Mouse (Mus musculus) forebrain, embryonic 12.5 days (tissue): ENCODE measurements around the gene Ccdc102a. TPM values are rescaled to one million over a fixed set of nuclear protein-coding genes. Genes with fewer than 3 reads are reported as not detected.
A peak's percentile ranks its signal among the peaks of the same experiment; 100 is the strongest.

Source experiments
- ATAC-seq: fragments of 200-750 bp; cut with Nextera tagmentation; 2 replicates; pipeline ENCODE4 v1.8.0; 2017; ENCODE audit warnings: moderate TSS enrichment; ENCODE audit not compliant: low FRiP score
- H3K27ac ChIP-seq: fragments of 300-500 bp; sonication (generic); 2 replicates; pipeline ENCODE4 v1.5.1; 2016; ENCODE audit warnings: mild to moderate bottlenecking
- H3K27me3 ChIP-seq: fragments of 300-500 bp; sonication (generic); 2 replicates; pipeline ENCODE4 v1.6.1; 2016; ENCODE audit warnings: mild to moderate bottlenecking
- H3K36me3 ChIP-seq: fragments of 300-500 bp; sonication (generic); replicated peaks from 2 replicates; pipeline ENCODE4 v1.6.1; 2016; ENCODE audit warnings: mild to moderate bottlenecking
- H3K4me1 ChIP-seq: fragments of 300-500 bp; sonication (generic); 2 replicates; pipeline ENCODE4 v1.6.1; 2016
- H3K4me2 ChIP-seq: fragments of 300-500 bp; sonication (generic); 2 replicates; pipeline ENCODE4 v1.6.1; 2016; ENCODE audit warnings: mild to moderate bottlenecking, moderate library complexity
- H3K4me3 ChIP-seq: fragments of 300-500 bp; sonication (generic); replicated peaks from 2 replicates; pipeline ENCODE4 v1.5.1; 2016; ENCODE audit warnings: mild to moderate bottlenecking
- H3K9ac ChIP-seq: fragments of 300-500 bp; sonication (generic); 2 replicates; pipeline ENCODE4 v1.6.1; 2016; ENCODE audit warnings: mild to moderate bottlenecking
- H3K9me3 ChIP-seq: fragments of 300-500 bp; sonication (generic); 2 replicates; pipeline ENCODE4 v1.6.1; 2016
- WGBS: fragments of 180-500 bp; shearing (Covaris S2); methylation state at CpG from one replicate; pipeline ENCODE4 v1.1.7; 2016; 5-methylcytosine and 5-hydroxymethylcytosine counted together
- polyA plus RNA-seq: library from polyadenylated mRNA; unstranded; fragments of >200 nt; fragmentation: Nextera tagmentation; extraction: Ambion mirVana; gene quantifications from 2 replicates; pipeline ENCODE4 v1.2.1, GENCODE M21; 2016

Gene Ccdc102a
- polyA plus RNA-seq, 1 experiment from 2014 or later: 15.9 TPM

GRCm38 (mm10) chr8:94950046-94950445, 32.1 kb upstream of the Ccdc102a start:
- no peak overlapping the region for H3K4me3 ChIP-seq
- H3K27me3 ChIP-seq: no peaks in the 10 kb centered on the region
- H3K9me3 ChIP-seq: no peaks in the 10 kb centered on the region

GRCm38 (mm10) chr8:94949010-94949409, 31.1 kb upstream of the Ccdc102a start:
- no peak overlapping the region for H3K4me2 ChIP-seq
- no peaks in the 10 kb centered on the region for H3K9me3 ChIP-seq
- H3K4me1 ChIP-seq: peaks cover 6% of the 10 kb centered on the region
- H3K36me3 ChIP-seq: no peaks in the 10 kb centered on the region
- no peak overlapping the region for H3K27ac ChIP-seq
- no peaks in the 10 kb centered on the region for H3K27me3 ChIP-seq
- WGBS: 91% methylated on average over 4 of the region's 4 CpGs
- H3K9ac ChIP-seq: no peak overlapping the region
- H3K4me3 ChIP-seq: no peak overlapping the region
- ATAC-seq: no peak

More at GRCm38 (mm10) chr8:94950046-94950445, 32.1 kb upstream of the Ccdc102a start:
- 15% methylated on average over 4 of the region's 4 CpGs for WGBS
- no peak overlapping the region for H3K9ac ChIP-seq
- peak; percentile 86 for ATAC-seq
- H3K4me2 ChIP-seq: no peak overlapping the region
- peaks cover 6% of the 10 kb centered on the region for H3K4me1 ChIP-seq
- 0 out of 2 replicates have a peak overlapping the region, but pooled peaks have one; percentile 5 for H3K27ac ChIP-seq
- no peaks in the 10 kb centered on the region for H3K36me3 ChIP-seq

GRCm38 (mm10) chr8:94948421-94948820, 30.5 kb upstream of the Ccdc102a start:
- H3K9me3 ChIP-seq: no peaks in the 10 kb centered on the region
- H3K36me3 ChIP-seq: no peaks in the 10 kb centered on the region
- H3K27ac ChIP-seq: no peak overlapping the region
- ATAC-seq: no peak
- H3K27me3 ChIP-seq: no peaks in the 10 kb centered on the region
- H3K9ac ChIP-seq: no peak overlapping the region
- no peak overlapping the region for H3K4me3 ChIP-seq
- no peak overlapping the region for H3K4me2 ChIP-seq
- 77% methylated on average over 4 of the region's 4 CpGs for WGBS
- H3K4me1 ChIP-seq: peaks cover 6% of the 10 kb centered on the region

- no peak overlapping the region for H3K27ac ChIP-seq
These were observed 27.3 kb upstream of the Ccdc102a start for GRCm38 (mm10) chr8:94945185-94945584.

GRCm38 (mm10) chr8:94942566-94942965, 24.7 kb upstream of the Ccdc102a start:
- no peak overlapping the region for H3K27ac ChIP-seq
- peaks cover 6% of the 10 kb centered on the region for H3K4me1 ChIP-seq
- ATAC-seq: peak; percentile 17; the same call in 1 of the 2 replicates
- H3K4me3 ChIP-seq: no peak overlapping the region
- H3K36me3 ChIP-seq: no peaks in the 10 kb centered on the region
- H3K27me3 ChIP-seq: peaks cover 10% of the 10 kb centered on the region
- 11% methylated on average over 6 of the region's 6 CpGs for WGBS
- no peak overlapping the region for H3K9ac ChIP-seq
- H3K9me3 ChIP-seq: no peaks in the 10 kb centered on the region
- H3K4me2 ChIP-seq: no peak overlapping the region

More at GRCm38 (mm10) chr8:94945185-94945584, 27.3 kb upstream of the Ccdc102a start:
- H3K4me2 ChIP-seq: no peak overlapping the region
- H3K4me1 ChIP-seq: peaks cover 6% of the 10 kb centered on the region
- H3K27me3 ChIP-seq: peaks cover 10% of the 10 kb centered on the region
- H3K9ac ChIP-seq: no peak overlapping the region
- no peak overlapping the region for H3K4me3 ChIP-seq
- H3K9me3 ChIP-seq: no peaks in the 10 kb centered on the region
- H3K36me3 ChIP-seq: no peaks in the 10 kb centered on the region
- ATAC-seq: no peak
- WGBS: 56% methylated on average over 6 of the region's 6 CpGs

- Histone ChIP-seq H3K36me3 (no peaks in the 10 kb centered on the region), H3K4me1 (no peaks in the 10 kb centered on the region), H3K27me3 (0 out of 2 replicates have a peak, but pooled peaks cover 7% of the 10 kb centered on the region), H3K9ac (no peak overlapping the region), H3K4me3 (no peak overlapping the region), H3K9me3 (no peaks in the 10 kb centered on the region), H3K4me2 (no peak overlapping the region), H3K27ac (no peak overlapping the region)
- no peak for ATAC-seq
- 82% methylated on average over 3 of the region's 3 CpGs for WGBS
These were observed 17.3 kb upstream of the Ccdc102a start for GRCm38 (mm10) chr8:94935172-94935571.

- H3K27ac ChIP-seq: no peak overlapping the region
- WGBS: 69% methylated on average over 5 of the region's 5 CpGs
- H3K36me3 ChIP-seq: no peaks in the 10 kb centered on the region
- H3K27me3 ChIP-seq: 0 out of 2 replicates have a peak, but pooled peaks cover 7% of the 10 kb centered on the region
- H3K4me1 ChIP-seq: no peaks in the 10 kb centered on the region
- H3K9ac ChIP-seq: no peak overlapping the region
- no peaks in the 10 kb centered on the region for H3K9me3 ChIP-seq
- no peak overlapping the region for H3K4me2 ChIP-seq
- ATAC-seq: no peak
- H3K4me3 ChIP-seq: no peak overlapping the region
These were observed 16.0 kb upstream of the Ccdc102a start for GRCm38 (mm10) chr8:94933918-94934317.

GRCm38 (mm10) chr8:94928227-94928626, 10.3 kb upstream of the Ccdc102a start:
- 87% methylated on average over 3 of the region's 3 CpGs for WGBS
- H3K27ac ChIP-seq: no peak overlapping the region

GRCm38 (mm10) chr8:94923405-94923804, 5.5 kb upstream of the Ccdc102a start, which contains the start of gene Adgrg5:
Adgrg5 (plus strand) TSS chr8:94923694.
- H3K4me3 ChIP-seq: no peak within 1 kb of the TSS
- H3K27ac ChIP-seq: no peak within 1 kb of the TSS
- no peak within 1 kb of the TSS for H3K4me2 ChIP-seq
- no peak within 1 kb of the TSS for H3K9ac ChIP-seq
- WGBS: 52% methylated on average over 7 of the region's 8 CpGs
- H3K36me3 ChIP-seq: no peaks in the 10 kb centered on the region
- no peaks in the 10 kb centered on the region for H3K27me3 ChIP-seq
- H3K4me1 ChIP-seq: peaks cover 7% of the 10 kb centered on the region
- ATAC-seq: no peak
- H3K9me3 ChIP-seq: no peaks in the 10 kb centered on the region

More at GRCm38 (mm10) chr8:94928227-94928626, 10.3 kb upstream of the Ccdc102a start:
- H3K9ac ChIP-seq: no peak overlapping the region
- no peaks in the 10 kb centered on the region for H3K36me3 ChIP-seq
- no peak overlapping the region for H3K4me3 ChIP-seq
- ATAC-seq: no peak
- no peaks in the 10 kb centered on the region for H3K27me3 ChIP-seq
- no peaks in the 10 kb centered on the region for H3K4me1 ChIP-seq
- no peak overlapping the region for H3K4me2 ChIP-seq
- H3K9me3 ChIP-seq: no peaks in the 10 kb centered on the region

- H3K27ac ChIP-seq: no peak overlapping the region
- H3K36me3 ChIP-seq: no peaks in the 10 kb centered on the region
- H3K9ac ChIP-seq: no peak overlapping the region
- 31% methylated on average over 8 of the region's 8 CpGs for WGBS
- no peak overlapping the region for H3K4me3 ChIP-seq
- H3K4me2 ChIP-seq: no peak overlapping the region
- H3K27me3 ChIP-seq: 0 out of 2 replicates have a peak, but pooled peaks cover 5% of the 10 kb centered on the region
- no peaks in the 10 kb centered on the region for H3K9me3 ChIP-seq
- no peak for ATAC-seq
- peaks cover 14% of the 10 kb centered on the region for H3K4me1 ChIP-seq
These were observed 4.7 kb upstream of the Ccdc102a start for GRCm38 (mm10) chr8:94922602-94923001.

- Histone ChIP-seq H3K9ac (no peak overlapping the region), H3K4me2 (no peak overlapping the region), H3K27ac (no peak overlapping the region), H3K27me3 (0 out of 2 replicates have a peak, but pooled peaks cover 6% of the 10 kb centered on the region), H3K9me3 (no peaks in the 10 kb centered on the region), H3K4me3 (no peak overlapping the region), H3K36me3 (no peaks in the 10 kb centered on the region), H3K4me1 (peaks cover 19% of the 10 kb centered on the region)
- 63% methylated on average over 6 of the region's 6 CpGs for WGBS
- no peak for ATAC-seq
These were observed 4.3 kb upstream of the Ccdc102a start for GRCm38 (mm10) chr8:94922176-94922575.

- H3K9me3 ChIP-seq: no peaks in the 10 kb centered on the region
- peaks cover 20% of the 10 kb centered on the region for H3K27me3 ChIP-seq
- H3K9ac ChIP-seq: no peak overlapping the region
- peaks cover 36% of the 10 kb centered on the region for H3K4me1 ChIP-seq
- H3K36me3 ChIP-seq: no peaks in the 10 kb centered on the region
- ATAC-seq: no peak
- no peak overlapping the region for H3K27ac ChIP-seq
- H3K4me2 ChIP-seq: no peak overlapping the region
- H3K4me3 ChIP-seq: no peak overlapping the region
These were observed 1.4 kb upstream of the Ccdc102a start for GRCm38 (mm10) chr8:94919256-94919655.

GRCm38 (mm10) chr8:94917352-94917751, 546 bp downstream of the Ccdc102a start:
- Histone ChIP-seq H3K27ac (0 out of 2 replicates have a peak overlapping the region, but pooled peaks have one; percentile 46), H3K9me3 (no peaks in the 10 kb centered on the region), H3K27me3 (peaks cover 39% of the 10 kb centered on the region), H3K4me2 (peak overlapping the region; percentile 82), H3K4me3 (peak overlapping the region; percentile 69), H3K4me1 (peaks cover 45% of the 10 kb centered on the region), H3K36me3 (no peaks in the 10 kb centered on the region), H3K9ac (peak overlapping the region; percentile 77)
- WGBS: 2% methylated on average over 27 of the region's 27 CpGs
- ATAC-seq: peak; percentile 95
